Mouse (Mus musculus) small intestine, adult 2 months (tissue): Measurements from ENCODE around the gene C3. TPM values are rescaled to one million over a fixed set of nuclear protein-coding genes. Genes with fewer than 3 reads are reported as not detected.

ENCODE experiments used
- H3K27ac ChIP-seq: fragments of 200-500 bp; 2 replicates; pipeline ENCODE4 v1.5.1; 2012; ENCODE audit warnings: low read depth, low read length, control low read depth, inconsistent platforms; ENCODE audit not compliant: insufficient read depth
- H3K27me3 ChIP-seq: fragments of 200-500 bp; 2 replicates; pipeline ENCODE4 v1.6.1; 2012; ENCODE audit warnings: mild to moderate bottlenecking, moderate library complexity, low read length, inconsistent platforms; ENCODE audit not compliant: control insufficient read depth, insufficient read depth
- H3K36me3 ChIP-seq: fragments of 200-500 bp; 2 replicates; pipeline ENCODE4 v1.6.1; 2012; ENCODE audit warnings: mild to moderate bottlenecking, low read length, control low read depth, inconsistent platforms; ENCODE audit not compliant: control insufficient read depth, insufficient read depth
- H3K4me1 ChIP-seq: fragments of 200-500 bp; 2 replicates; pipeline ENCODE4 v1.6.1; 2012; ENCODE audit warnings: low read length, inconsistent platforms, mixed read lengths; ENCODE audit not compliant: control insufficient read depth, insufficient read depth, insufficient read length
- H3K4me3 ChIP-seq: fragments of 200-500 bp; 2 replicates; pipeline ENCODE4 v1.5.1; 2012; ENCODE audit warnings: low read depth, mild to moderate bottlenecking, control low read depth, inconsistent platforms, low read length, moderate library complexity
- CTCF ChIP-seq: fragments of 200-500 bp; IDR thresholded peaks from 2 replicates; pipeline ENCODE4 v1.5.1; 2012; ENCODE audit warnings: low read depth, mild to moderate bottlenecking, control low read depth, inconsistent platforms, low read length, moderate library complexity, mixed read lengths; ENCODE audit not compliant: insufficient replicate concordance, insufficient read length; ENCODE audit errors: extremely low read depth
- POLR2A ChIP-seq: fragments of 200-500 bp; IDR thresholded peaks from 2 replicates; pipeline ENCODE4 v1.6.1; 2012; ENCODE audit warnings: low read depth, mild to moderate bottlenecking, control low read depth, inconsistent platforms, low read length, moderate library complexity
- WGBS: fragments of 180-500 bp; shearing (Covaris S2); methylation state at CpG from one replicate; pipeline ENCODE4 v1.1.7; 2018; 5-methylcytosine and 5-hydroxymethylcytosine counted together
- polyA plus RNA-seq: library from polyadenylated mRNA; depleted of rRNA; stranded (reverse); fragments of >200 nt; gene quantifications from 2 replicates; pipeline ENCODE4 v1.2.3, GENCODE M21; 2012; rRNA removed

The C3 gene
- polyA plus RNA-seq = 17.9 and 40.9 TPM in 2 replicates

DNA sequence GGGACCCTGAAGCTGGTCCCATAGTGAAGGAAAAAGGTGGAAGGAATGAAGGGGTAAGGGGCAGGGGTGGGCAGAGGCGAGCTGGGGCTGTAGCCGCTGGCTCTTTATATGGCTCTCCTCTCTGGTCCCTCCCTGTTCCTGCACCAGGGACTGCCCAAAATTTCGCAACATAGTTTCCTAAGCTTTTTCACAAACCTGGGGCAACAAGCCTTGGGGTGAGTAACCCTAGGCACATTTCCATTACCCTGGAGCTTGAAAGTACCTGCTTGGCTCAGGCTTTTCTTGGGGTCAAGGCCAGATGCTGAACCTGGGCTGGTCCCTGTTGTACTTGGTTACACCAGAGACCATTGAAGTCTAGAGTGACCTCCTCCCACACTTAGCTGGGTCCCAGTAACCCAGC is at the start of gene C3:
TSS of gene C3 (minus strand) at position 123 of the 400 bp plus-strand sequence.
- H3K36me3 ChIP-seq = no peaks in the 10 kb centered on the region
- no peak within 1 kb of the TSS for H3K4me3 ChIP-seq
- H3K4me1 ChIP-seq = peaks cover 21% of the 10 kb centered on the region
- H3K27ac ChIP-seq = no peak within 1 kb of the TSS
- TF ChIP-seq POLR2A = no peak
- no peak for TF ChIP-seq CTCF
- 71% methylated on average over 3 of the region's 3 CpGs for WGBS
- H3K27me3 ChIP-seq = no peaks in the 10 kb centered on the region

DNA sequence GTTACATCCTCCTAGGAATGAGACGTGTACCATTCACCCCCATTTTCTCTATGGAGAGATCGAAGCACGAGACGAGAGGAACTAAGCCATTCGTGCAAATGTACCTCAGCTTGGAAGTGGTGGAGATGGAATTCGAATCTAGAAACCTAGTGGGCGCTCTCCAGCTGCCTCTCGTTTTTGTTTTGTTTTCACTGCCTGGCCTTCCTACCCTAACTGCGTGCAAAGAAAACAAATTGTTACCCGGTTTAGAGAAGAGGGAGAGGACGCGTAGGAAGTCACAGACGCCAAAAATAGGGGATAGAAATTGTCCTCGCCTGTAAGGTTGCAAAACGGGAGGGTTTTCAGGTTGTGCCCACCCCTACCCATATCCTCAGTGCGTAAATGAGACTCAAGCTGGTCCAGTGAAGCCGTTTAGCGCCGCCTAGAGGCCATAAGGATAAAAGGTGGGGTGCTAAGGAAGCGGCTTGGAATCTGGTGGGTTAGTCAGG is 48.7 kb upstream of the C3 start:
- Histone ChIP-seq H3K4me3 (peak overlapping the region; percentile 91), H3K27me3 (no peaks in the 10 kb centered on the region), H3K27ac (peak overlapping the region; percentile 77), H3K4me1 (peaks cover 5% of the 10 kb centered on the region; the same call in 1 of the 2 replicates), H3K36me3 (no peaks in the 10 kb centered on the region)
- TF ChIP-seq POLR2A (no peak), CTCF (peak; percentile 98; the same call in 1 of the 2 replicates)
- under 1% methylated on average over 20 of the region's 20 CpGs for WGBS

GRCm38 (mm10) chr17:57275997-57276351 is 48.0 kb upstream of the C3 start:
- WGBS = under 1% methylated on average over 13 of the region's 13 CpGs
- no peaks in the 10 kb centered on the region for H3K27me3 ChIP-seq
- peaks cover 5% of the 10 kb centered on the region; the same call in 1 of the 2 replicates for H3K4me1 ChIP-seq
- peak overlapping the region; percentile 77 for H3K27ac ChIP-seq
- H3K36me3 ChIP-seq = no peaks in the 10 kb centered on the region
- peak overlapping the region; percentile 91 for H3K4me3 ChIP-seq
- TF ChIP-seq CTCF (no peak), POLR2A (no peak)

- peak; percentile 64; the same call in 1 of the 2 replicates for TF ChIP-seq POLR2A
- no peak for TF ChIP-seq CTCF
- Histone ChIP-seq H3K27ac (peak overlapping the region; percentile 88), H3K27me3 (no peaks in the 10 kb centered on the region), H3K4me3 (peak overlapping the region; percentile 91), H3K36me3 (no peaks in the 10 kb centered on the region), H3K4me1 (peaks cover 5% of the 10 kb centered on the region; the same call in 1 of the 2 replicates)
- under 1% methylated on average over 53 of the region's 53 CpGs for WGBS
Measured at GRCm38 (mm10) chr17:57275111-57275996, 47.4 kb upstream of the C3 start.

GRCm38 (mm10) chr17:57274686-57275085 is 46.8 kb upstream of the C3 start:
- Histone ChIP-seq H3K4me1 (peaks cover 5% of the 10 kb centered on the region; the same call in 1 of the 2 replicates), H3K36me3 (no peaks in the 10 kb centered on the region), H3K27me3 (no peaks in the 10 kb centered on the region), H3K4me3 (peak overlapping the region; percentile 91), H3K27ac (peak overlapping the region; percentile 88)
- TF ChIP-seq CTCF = no peak
- TF ChIP-seq POLR2A = no peak
- WGBS = 3% methylated on average over 15 of the region's 15 CpGs

DNA sequence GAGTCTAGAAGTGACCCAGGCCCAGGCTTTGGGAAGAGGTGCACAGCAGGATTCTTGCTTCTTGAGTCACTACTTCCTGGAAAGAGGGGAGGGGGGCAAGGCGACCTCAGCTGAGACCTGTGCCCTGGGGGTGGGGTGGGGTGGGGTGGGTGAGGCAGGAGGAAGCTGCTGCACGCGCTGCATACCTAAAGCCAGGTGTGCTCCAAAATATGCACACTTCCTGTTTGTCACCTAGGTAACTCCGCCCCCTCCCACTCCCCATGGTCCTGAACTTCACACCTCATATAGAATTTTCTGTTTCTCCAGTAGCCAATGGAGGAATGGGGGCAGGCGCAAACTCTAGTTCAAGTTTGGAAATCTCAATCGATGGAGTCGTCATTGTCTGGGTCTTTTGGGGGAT is 45.9 kb upstream of the C3 start:
- Histone ChIP-seq H3K4me1 (0 out of 2 replicates have a peak, but pooled peaks cover 5% of the 10 kb centered on the region), H3K27ac (no peak overlapping the region), H3K27me3 (no peaks in the 10 kb centered on the region), H3K36me3 (no peaks in the 10 kb centered on the region), H3K4me3 (no peak overlapping the region)
- WGBS = 26% methylated on average over 7 of the region's 7 CpGs
- TF ChIP-seq CTCF (no peak), POLR2A (no peak)

GRCm38 (mm10) chr17:57271301-57271700 is 43.4 kb upstream of the C3 start:
- no peaks in the 10 kb centered on the region for H3K36me3 ChIP-seq
- H3K4me1 ChIP-seq = 0 out of 2 replicates have a peak, but pooled peaks cover 5% of the 10 kb centered on the region
- H3K27me3 ChIP-seq = no peaks in the 10 kb centered on the region
- no peak overlapping the region for H3K4me3 ChIP-seq
- TF ChIP-seq CTCF = no peak
- TF ChIP-seq POLR2A = no peak
- 63% methylated on average over 9 of the region's 9 CpGs for WGBS
- H3K27ac ChIP-seq = no peak overlapping the region
